Mouse (Mus musculus): ENCODE measurements around the gene Ranbp6. TPM values are rescaled to one million over a fixed set of nuclear protein-coding genes. Genes with fewer than 3 reads are reported as not detected.

Ranbp6 gene
- 7.5 and 9.9 TPM in 2 replicates for polyA plus RNA-seq (2011; ENCODE audit: insufficient read depth, insufficient read length, low read depth, missing spikeins)

DNA sequence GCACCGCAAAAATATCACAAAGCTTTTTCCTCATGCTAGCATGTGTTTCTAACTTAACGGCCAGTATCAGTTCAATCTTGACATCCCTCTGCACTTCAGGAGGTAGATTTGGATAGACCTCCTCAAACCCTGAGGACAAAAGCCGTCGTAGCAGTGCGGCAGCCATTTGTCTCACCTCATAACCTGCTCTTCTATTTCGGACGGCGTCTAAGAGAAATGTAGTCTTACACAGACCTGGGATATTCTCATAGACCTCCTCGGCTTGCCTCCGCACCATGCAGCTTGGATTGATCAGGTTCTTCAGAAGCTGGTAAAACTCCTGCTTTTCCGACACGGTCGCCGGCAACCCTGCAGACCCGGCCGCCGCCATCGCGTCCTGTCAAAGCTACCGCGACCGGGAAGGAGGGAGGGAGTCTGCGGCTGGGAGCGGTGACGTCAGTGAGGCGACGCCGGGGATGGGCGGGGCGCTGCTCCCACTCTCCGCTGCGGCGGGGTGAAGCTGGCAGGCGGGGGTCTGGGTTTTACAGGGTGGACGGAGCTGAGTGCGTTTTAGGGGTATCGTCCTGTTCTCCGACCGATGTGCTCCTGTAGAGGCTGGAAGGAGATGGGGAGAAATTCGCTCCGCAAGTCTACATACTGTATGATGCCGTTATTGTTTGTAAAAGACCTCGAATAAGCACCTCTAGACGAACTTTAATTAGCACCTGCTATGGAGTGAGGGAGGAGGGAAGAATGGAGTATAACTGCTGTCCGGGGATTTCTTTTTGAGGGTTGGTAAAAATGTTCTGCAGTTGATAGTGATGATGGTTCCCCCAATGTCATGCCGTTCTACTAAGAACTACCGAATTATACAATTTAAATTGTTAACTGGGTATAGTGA is at the start of gene Ranbp6:
Ranbp6 (minus strand) TSS at position 394 of the 880 bp plus-strand sequence.
- H3K27ac ChIP-seq (ENCODE audit: insufficient read depth, low read length), result no peak within 1 kb of the TSS
- TF ChIP-seq POLR2A (IDR thresholded peaks at IDR 0.05; ENCODE audit: insufficient read depth, low read length), result peak; percentile 83
- peak; percentile 20; the same call in 1 of the 2 replicates for TF ChIP-seq EP300 (IDR thresholded peaks at IDR 0.05; ENCODE audit: insufficient read depth, low read depth, low read length)
- TF ChIP-seq CTCF (IDR thresholded peaks at IDR 0.05; ENCODE audit: low read depth, low read length), result no peak

DNA sequence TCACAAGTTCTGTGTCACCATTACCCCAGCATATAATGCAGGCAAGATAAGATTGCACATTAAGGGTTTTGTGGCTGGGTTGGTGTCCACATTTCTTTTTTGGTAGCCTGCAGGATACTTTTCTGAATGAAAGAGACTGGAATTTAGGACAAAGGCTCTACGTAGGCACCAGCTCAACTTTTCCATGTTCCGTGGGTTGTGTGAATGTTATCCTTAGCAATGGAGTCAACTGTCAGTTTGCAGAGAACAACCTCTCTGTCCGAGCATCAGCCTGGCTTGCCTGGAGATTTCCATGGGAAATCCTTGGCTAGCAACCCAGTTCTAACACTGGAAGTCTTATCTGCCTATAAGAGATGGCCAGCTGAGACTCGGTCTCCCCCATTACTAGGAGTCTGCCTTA is 48.0 kb upstream of the Ranbp6 start:
- Histone ChIP-seq H3K4me1 (ENCODE audit: control insufficient read depth, insufficient read depth, low read length) (no peaks in the 10 kb centered on the region), H3K27ac (ENCODE audit: insufficient read depth, low read length) (no peak overlapping the region), H3K4me3 (ENCODE audit: low read depth, low read length) (no peak overlapping the region), H3K36me3 (ENCODE audit: control insufficient read depth, insufficient read depth, low read length, poor library complexity, severe bottlenecking) (no peaks in the 10 kb centered on the region), H3K27me3 (ENCODE audit: control insufficient read depth, insufficient read depth, low read length, poor library complexity, severe bottlenecking) (no peaks in the 10 kb centered on the region), H3K9ac (ENCODE audit: low read depth, poor library complexity, severe bottlenecking) (no peak overlapping the region), H3K9me3 (replicated peaks; ENCODE audit: control insufficient read depth, insufficient read depth, low read length, poor library complexity, severe bottlenecking) (no peaks in the 10 kb centered on the region)
- TF ChIP-seq CTCF (IDR thresholded peaks at IDR 0.05; ENCODE audit: low read depth, low read length), result no peak
- TF ChIP-seq EP300 (IDR thresholded peaks at IDR 0.05; ENCODE audit: insufficient read depth, low read depth, low read length), result no peak
- no peak for TF ChIP-seq POLR2A (IDR thresholded peaks at IDR 0.05; ENCODE audit: insufficient read depth, low read length)

More for the DNA sequence above, at the start of gene Ranbp6:
- Histone ChIP-seq H3K9me3 (replicated peaks; ENCODE audit: control insufficient read depth, insufficient read depth, low read length, poor library complexity, severe bottlenecking) (no peaks in the 10 kb centered on the region), H3K27me3 (ENCODE audit: control insufficient read depth, insufficient read depth, low read length, poor library complexity, severe bottlenecking) (no peaks in the 10 kb centered on the region), H3K36me3 (ENCODE audit: control insufficient read depth, insufficient read depth, low read length, poor library complexity, severe bottlenecking) (peaks cover 4% of the 10 kb centered on the region; the same call in 1 of the 2 replicates), H3K4me3 (ENCODE audit: low read depth, low read length) (peak within 1 kb of the TSS; percentile 100), H3K4me1 (ENCODE audit: control insufficient read depth, insufficient read depth, low read length) (no peaks in the 10 kb centered on the region), H3K9ac (ENCODE audit: low read depth, poor library complexity, severe bottlenecking) (peak within 1 kb of the TSS; percentile 52)

DNA sequence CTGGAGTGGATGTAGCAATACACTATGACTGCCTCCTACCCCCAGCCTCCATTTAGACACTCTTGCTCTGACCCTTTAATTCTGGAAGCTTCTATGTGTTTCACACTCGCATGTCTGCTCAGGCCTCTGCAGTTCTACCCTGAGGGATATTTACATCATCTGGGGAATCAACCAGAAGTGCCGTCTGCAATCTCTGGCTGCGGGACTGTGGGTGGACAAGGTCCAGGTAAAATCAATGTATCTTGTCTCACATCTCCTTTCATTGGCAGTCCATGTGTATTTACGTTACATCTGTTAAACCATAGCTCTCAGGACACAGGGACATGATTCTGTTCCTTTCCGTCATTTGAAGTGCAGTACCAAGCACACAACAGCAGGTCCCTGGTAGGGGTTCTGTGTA is 44.5 kb upstream of the Ranbp6 start:
- H3K4me1 ChIP-seq (ENCODE audit: control insufficient read depth, insufficient read depth, low read length), result no peaks in the 10 kb centered on the region
- H3K36me3 ChIP-seq (ENCODE audit: control insufficient read depth, insufficient read depth, low read length, poor library complexity, severe bottlenecking), result no peaks in the 10 kb centered on the region
- H3K27ac ChIP-seq (ENCODE audit: insufficient read depth, low read length), result no peak overlapping the region
- no peaks in the 10 kb centered on the region for H3K9me3 ChIP-seq (replicated peaks; ENCODE audit: control insufficient read depth, insufficient read depth, low read length, poor library complexity, severe bottlenecking)
- H3K4me3 ChIP-seq (ENCODE audit: low read depth, low read length), result no peak overlapping the region
- H3K27me3 ChIP-seq (ENCODE audit: control insufficient read depth, insufficient read depth, low read length, poor library complexity, severe bottlenecking), result no peaks in the 10 kb centered on the region
- H3K9ac ChIP-seq (ENCODE audit: low read depth, poor library complexity, severe bottlenecking), result no peak overlapping the region
- TF ChIP-seq POLR2A (IDR thresholded peaks at IDR 0.05; ENCODE audit: insufficient read depth, low read length) (no peak), EP300 (IDR thresholded peaks at IDR 0.05; ENCODE audit: insufficient read depth, low read depth, low read length) (no peak), CTCF (IDR thresholded peaks at IDR 0.05; ENCODE audit: low read depth, low read length) (no peak)

- no peaks in the 10 kb centered on the region for H3K36me3 ChIP-seq (ENCODE audit: control insufficient read depth, insufficient read depth, low read length, poor library complexity, severe bottlenecking)
These were observed 40.9 kb upstream of the Ranbp6 start for GRCm38 (mm10) chr19:29853711-29854110.

GRCm38 (mm10) chr19:29851036-29851690 is 38.4 kb upstream of the Ranbp6 start:
- no peak overlapping the region for H3K4me3 ChIP-seq (ENCODE audit: low read depth, low read length)
- H3K36me3 ChIP-seq (ENCODE audit: control insufficient read depth, insufficient read depth, low read length, poor library complexity, severe bottlenecking), result no peaks in the 10 kb centered on the region
- H3K4me1 ChIP-seq (ENCODE audit: control insufficient read depth, insufficient read depth, low read length), result no peaks in the 10 kb centered on the region
- no peak overlapping the region for H3K9ac ChIP-seq (ENCODE audit: low read depth, poor library complexity, severe bottlenecking)
- H3K27ac ChIP-seq (ENCODE audit: insufficient read depth, low read length), result no peak overlapping the region
- TF ChIP-seq CTCF (IDR thresholded peaks at IDR 0.05; ENCODE audit: low read depth, low read length) (no peak), EP300 (IDR thresholded peaks at IDR 0.05; ENCODE audit: insufficient read depth, low read depth, low read length) (no peak), POLR2A (IDR thresholded peaks at IDR 0.05; ENCODE audit: insufficient read depth, low read length) (no peak)
- no peaks in the 10 kb centered on the region for H3K9me3 ChIP-seq (replicated peaks; ENCODE audit: control insufficient read depth, insufficient read depth, low read length, poor library complexity, severe bottlenecking)
- no peaks in the 10 kb centered on the region for H3K27me3 ChIP-seq (ENCODE audit: control insufficient read depth, insufficient read depth, low read length, poor library complexity, severe bottlenecking)

More at GRCm38 (mm10) chr19:29853711-29854110, 40.9 kb upstream of the Ranbp6 start:
- Histone ChIP-seq H3K9ac (ENCODE audit: low read depth, poor library complexity, severe bottlenecking) (no peak overlapping the region), H3K27ac (ENCODE audit: insufficient read depth, low read length) (no peak overlapping the region), H3K4me3 (ENCODE audit: low read depth, low read length) (no peak overlapping the region), H3K27me3 (ENCODE audit: control insufficient read depth, insufficient read depth, low read length, poor library complexity, severe bottlenecking) (no peaks in the 10 kb centered on the region), H3K9me3 (replicated peaks; ENCODE audit: control insufficient read depth, insufficient read depth, low read length, poor library complexity, severe bottlenecking) (no peaks in the 10 kb centered on the region), H3K4me1 (ENCODE audit: control insufficient read depth, insufficient read depth, low read length) (no peaks in the 10 kb centered on the region)
- TF ChIP-seq CTCF (IDR thresholded peaks at IDR 0.05; ENCODE audit: low read depth, low read length) (no peak), EP300 (IDR thresholded peaks at IDR 0.05; ENCODE audit: insufficient read depth, low read depth, low read length) (no peak), POLR2A (IDR thresholded peaks at IDR 0.05; ENCODE audit: insufficient read depth, low read length) (no peak)
